Mouse (Mus musculus) forebrain, postnatal 0 days (tissue): ENCODE results near the gene Zfp92. TPM values are rescaled to one million over a fixed set of nuclear protein-coding genes. Genes with fewer than 3 reads are reported as not detected.

Source experiments
- ATAC-seq: fragments of 200-750 bp; cut with Nextera tagmentation; 2 replicates; pipeline ENCODE4 v1.8.0; 2017; ENCODE audit warnings: mild to moderate bottlenecking, moderate library complexity
- DNase-seq: peaks from one replicate; pipeline ENCODE4 v3.0.0-alpha.2; 2015
- H3K27ac ChIP-seq: fragments of 300-500 bp; sonication (generic); 2 replicates; pipeline ENCODE4 v1.5.1; 2014; ENCODE audit warnings: low read depth, mild to moderate bottlenecking, antibody characterized with exemption, low read length, moderate library complexity, mixed read lengths
- H3K27me3 ChIP-seq: fragments of 300-500 bp; sonication (generic); 2 replicates; pipeline ENCODE4 v1.6.1; 2014; ENCODE audit warnings: mild to moderate bottlenecking, low read length, mixed read lengths; ENCODE audit not compliant: insufficient read depth
- H3K36me3 ChIP-seq: fragments of 300-500 bp; sonication (generic); 2 replicates; pipeline ENCODE4 v1.6.1; 2014; ENCODE audit warnings: mild to moderate bottlenecking, moderate library complexity; ENCODE audit not compliant: insufficient read depth
- H3K4me1 ChIP-seq: fragments of 300-500 bp; sonication (generic); 2 replicates; pipeline ENCODE4 v1.6.1; 2014; ENCODE audit warnings: antibody characterized with exemption; ENCODE audit not compliant: insufficient read depth
- H3K4me2 ChIP-seq: fragments of 300-500 bp; sonication (generic); 2 replicates; pipeline ENCODE4 v1.6.1; 2014; ENCODE audit warnings: low read depth, mild to moderate bottlenecking, moderate library complexity
- H3K4me3 ChIP-seq: fragments of 300-500 bp; sonication (generic); 2 replicates; pipeline ENCODE4 v1.5.1; 2014; ENCODE audit warnings: low read depth, low read length, mixed read lengths
- H3K9ac ChIP-seq: fragments of 300-500 bp; sonication (generic); 2 replicates; pipeline ENCODE4 v1.6.1; 2014; ENCODE audit warnings: mild to moderate bottlenecking
- H3K9me3 ChIP-seq: fragments of 300-500 bp; sonication (generic); 2 replicates; pipeline ENCODE4 v1.6.1; 2016; ENCODE audit warnings: low read length
- CTCF ChIP-seq: sonication (generic); IDR thresholded peaks from 2 replicates; pipeline ENCODE4 v1.5.1; 2016; ENCODE audit warnings: antibody characterized with exemption, control low read depth, low read depth
- WGBS: fragments of 180-500 bp; shearing (Covaris S2); extraction: QIAGEN DNeasy Blood & Tissue Kit; methylation state at CpG from one replicate; pipeline ENCODE4 v1.1.7; 2014; 5-methylcytosine and 5-hydroxymethylcytosine counted together
- polyA plus RNA-seq: library from polyadenylated mRNA; unstranded; fragments of >200 nt; fragmentation: Nextera tagmentation; extraction: Ambion mirVana; gene quantifications from 2 replicates; pipeline ENCODE4 v1.2.1, GENCODE M21; 2015
- total RNA-seq: library from RNA; depleted of rRNA; stranded (reverse); fragments of >200 nt; gene quantifications from 2 replicates; pipeline ENCODE4 v1.2.3, GENCODE M21; 2014; rRNA removed

Zfp92 gene
- total and polyA plus RNA-seq, 2 experiments from 2014 or later: 0.80 to 4.0 TPM

DNA sequence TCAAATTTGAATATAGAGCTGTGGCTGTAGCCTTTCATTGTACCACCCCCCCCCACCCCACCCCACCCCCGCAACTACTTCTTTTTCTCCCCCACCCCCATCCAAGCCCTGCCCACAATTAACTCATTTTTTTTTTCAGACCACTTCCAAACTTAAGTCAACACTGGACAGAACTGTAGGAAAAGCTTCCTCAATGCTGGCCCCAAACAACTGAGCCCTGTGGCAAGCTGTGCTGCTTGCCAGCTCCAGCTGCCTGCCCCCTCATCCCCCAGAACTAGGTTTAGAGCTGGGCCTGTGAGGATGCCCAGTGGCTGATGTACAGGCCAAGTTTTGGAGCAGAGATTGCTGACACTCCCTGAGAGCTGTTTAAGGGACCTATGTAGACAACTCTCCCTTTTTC, 57.9 kb downstream of the Zfp92 start:
- DNase-seq: no peak
- H3K27me3 ChIP-seq: no peaks in the 10 kb centered on the region
- no peak overlapping the region for H3K27ac ChIP-seq
- no peaks in the 10 kb centered on the region for H3K4me1 ChIP-seq
- H3K9ac ChIP-seq: no peak overlapping the region
- H3K4me2 ChIP-seq: no peak overlapping the region
- no peak for ATAC-seq
- 71% methylated on average over 1 of the region's 1 CpGs for WGBS
- no peaks in the 10 kb centered on the region for H3K9me3 ChIP-seq
- H3K4me3 ChIP-seq: no peak overlapping the region
- no peak for TF ChIP-seq CTCF
- H3K36me3 ChIP-seq: no peaks in the 10 kb centered on the region

GRCm38 (mm10) chrX:73471764-73472163, 60.9 kb downstream of the Zfp92 start:
- 83% methylated on average over 3 of the region's 3 CpGs for WGBS

DNA sequence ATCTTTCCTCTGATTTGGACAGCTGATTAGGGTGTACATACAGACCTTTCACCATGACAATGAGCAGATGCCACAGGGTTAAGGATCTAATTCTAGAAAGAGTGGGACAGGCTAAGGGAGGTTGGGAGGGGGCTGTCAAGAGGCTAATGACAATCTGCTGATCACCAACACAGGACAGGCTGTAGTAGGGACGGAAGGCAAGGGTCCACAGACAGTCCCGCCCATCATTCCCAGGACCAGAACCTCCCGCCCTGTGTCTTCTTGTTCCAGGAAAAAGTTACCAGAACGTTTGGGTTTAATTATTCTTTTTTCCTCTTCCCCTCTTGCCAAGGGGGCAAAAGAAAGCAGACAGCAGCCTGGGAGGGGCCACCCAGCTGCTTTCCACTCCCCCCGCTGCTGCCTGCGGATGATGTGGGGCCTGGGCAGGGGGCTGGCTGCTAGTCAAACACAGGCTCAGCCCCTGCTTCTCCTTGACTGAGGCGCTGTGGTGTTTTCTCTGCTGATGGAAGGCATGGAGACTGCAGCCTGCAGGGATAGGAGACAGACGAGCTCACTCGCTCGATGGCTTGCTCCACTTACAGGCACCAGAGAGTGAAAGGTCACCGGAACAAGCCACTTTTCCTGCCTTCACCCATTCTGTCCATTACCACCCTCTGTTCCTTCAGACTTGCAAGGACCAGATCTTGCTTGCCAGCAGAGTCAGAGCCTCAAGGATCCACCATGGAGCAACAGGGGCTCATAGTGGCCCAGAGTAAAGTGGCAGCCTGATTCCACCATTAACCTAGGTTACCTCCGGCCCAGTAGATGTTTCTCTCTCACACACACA, 63.7 kb downstream of the Zfp92 start:
- ATAC-seq: no peak
- Histone ChIP-seq H3K4me1 (no peaks in the 10 kb centered on the region), H3K4me3 (no peak overlapping the region), H3K27me3 (no peaks in the 10 kb centered on the region), H3K9me3 (no peaks in the 10 kb centered on the region), H3K36me3 (no peaks in the 10 kb centered on the region), H3K4me2 (no peak overlapping the region), H3K9ac (no peak overlapping the region), H3K27ac (no peak overlapping the region)
- DNase-seq: no peak
- TF ChIP-seq CTCF: no peak
- 59% methylated on average over 12 of the region's 12 CpGs for WGBS

More at GRCm38 (mm10) chrX:73471764-73472163, 60.9 kb downstream of the Zfp92 start:
- no peaks in the 10 kb centered on the region for H3K9me3 ChIP-seq
- no peak for DNase-seq
- H3K4me2 ChIP-seq: no peak overlapping the region
- H3K4me1 ChIP-seq: no peaks in the 10 kb centered on the region
- no peak overlapping the region for H3K4me3 ChIP-seq
- no peak for TF ChIP-seq CTCF
- no peaks in the 10 kb centered on the region for H3K27me3 ChIP-seq
- H3K36me3 ChIP-seq: no peaks in the 10 kb centered on the region
- no peak overlapping the region for H3K9ac ChIP-seq
- H3K27ac ChIP-seq: no peak overlapping the region
- ATAC-seq: no peak

DNA sequence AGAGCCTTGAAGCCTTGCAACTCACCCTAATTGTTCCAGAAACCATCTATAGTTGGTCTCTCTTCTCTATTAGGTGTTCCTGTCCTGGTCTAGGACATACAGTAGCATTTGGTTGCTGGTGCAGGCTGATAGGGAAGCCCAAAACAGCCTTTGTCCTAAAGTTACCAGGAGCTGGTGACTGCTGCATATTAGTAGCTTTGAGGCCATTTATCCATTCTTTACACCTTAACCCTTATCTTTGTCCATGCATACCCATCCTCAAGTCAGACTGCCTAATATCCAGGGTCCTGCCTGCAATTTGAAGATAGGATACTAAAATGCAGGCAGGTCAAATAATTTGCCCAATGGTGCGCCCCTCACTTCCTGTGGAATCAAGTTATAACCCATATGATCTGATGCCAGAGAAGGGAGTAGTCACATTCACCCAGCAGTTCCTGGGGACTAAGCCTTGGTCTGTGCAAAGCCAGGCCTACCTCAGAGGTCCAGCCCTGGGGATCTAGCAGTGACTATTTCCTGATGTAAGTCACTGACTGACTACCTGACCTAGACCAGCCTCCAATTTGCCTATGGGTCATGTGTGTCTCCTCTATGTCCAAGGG, 64.9 kb downstream of the Zfp92 start:
- no peak overlapping the region for H3K9ac ChIP-seq

DNA sequence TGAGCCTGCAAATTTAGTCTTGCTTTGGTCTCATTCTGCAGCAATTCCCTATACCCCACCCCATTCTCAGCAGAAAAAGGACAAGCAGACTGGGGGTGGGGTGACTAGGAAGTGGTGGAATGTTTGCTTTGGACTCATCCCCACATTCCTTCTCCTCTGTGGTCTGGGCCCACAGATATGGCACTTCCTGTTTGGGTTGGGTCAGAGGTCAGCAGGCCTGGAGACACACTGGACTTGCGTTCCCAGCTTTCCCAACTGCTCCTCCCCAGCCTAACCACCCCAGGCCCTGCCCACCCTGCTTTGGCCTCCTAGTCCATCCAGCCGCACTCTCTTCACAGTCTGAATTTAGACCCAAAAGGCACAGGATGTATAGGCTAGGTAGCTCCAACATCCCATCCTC, 65.7 kb downstream of the Zfp92 start:
- no peaks in the 10 kb centered on the region for H3K27me3 ChIP-seq
- no peak for DNase-seq
- no peak for ATAC-seq
- no peak overlapping the region for H3K9ac ChIP-seq
- no peaks in the 10 kb centered on the region for H3K36me3 ChIP-seq
- no peak overlapping the region for H3K4me2 ChIP-seq
- H3K4me1 ChIP-seq: no peaks in the 10 kb centered on the region
- no peak for TF ChIP-seq CTCF
- no peak overlapping the region for H3K27ac ChIP-seq
- WGBS: 83% methylated on average over 2 of the region's 2 CpGs
- H3K9me3 ChIP-seq: no peaks in the 10 kb centered on the region
- H3K4me3 ChIP-seq: no peak overlapping the region

More for the DNA sequence above, 64.9 kb downstream of the Zfp92 start:
- TF ChIP-seq CTCF: no peak
- no peaks in the 10 kb centered on the region for H3K36me3 ChIP-seq
- 86% methylated on average over 1 of the region's 1 CpGs for WGBS
- H3K4me1 ChIP-seq: no peaks in the 10 kb centered on the region
- no peak for DNase-seq
- no peak overlapping the region for H3K4me2 ChIP-seq
- no peak overlapping the region for H3K4me3 ChIP-seq
- H3K27me3 ChIP-seq: no peaks in the 10 kb centered on the region
- no peak overlapping the region for H3K27ac ChIP-seq
- ATAC-seq: no peak
- H3K9me3 ChIP-seq: no peaks in the 10 kb centered on the region

DNA sequence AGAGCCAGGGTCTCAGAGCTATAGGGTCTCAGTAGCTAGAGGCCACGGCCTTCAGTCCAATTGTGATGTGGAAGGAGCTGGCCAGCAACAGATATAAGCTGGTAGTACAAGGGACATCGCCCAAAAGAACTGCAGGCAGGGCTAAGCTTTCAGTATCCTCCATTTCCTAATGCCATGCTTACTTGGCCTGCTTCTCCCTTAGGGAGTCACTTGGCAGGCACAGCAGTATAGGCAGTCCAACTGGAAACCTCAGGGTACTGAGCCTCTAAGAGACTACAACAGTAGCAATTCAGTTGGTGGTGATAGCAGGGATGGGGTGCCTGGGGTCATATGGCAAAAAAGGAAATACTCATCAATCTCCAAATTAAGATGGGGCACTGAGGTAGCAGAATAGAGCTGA, 66.6 kb downstream of the Zfp92 start:
- DNase-seq (no peak), ATAC-seq (no peak)
- Histone ChIP-seq H3K4me2 (no peak overlapping the region), H3K36me3 (no peaks in the 10 kb centered on the region), H3K27ac (no peak overlapping the region), H3K9me3 (no peaks in the 10 kb centered on the region), H3K9ac (no peak overlapping the region), H3K4me1 (no peaks in the 10 kb centered on the region), H3K4me3 (no peak overlapping the region), H3K27me3 (no peaks in the 10 kb centered on the region)
- 68% methylated on average over 2 of the region's 2 CpGs for WGBS
- no peak for TF ChIP-seq CTCF

Other genes with a start within 250 kb of the Zfp92 start
- not detected in 2 replicates for gene Spin2d, start 234.1 kb upstream of the Zfp92 start, total RNA-seq
- not detected in 2 replicates for gene Spin2d, start 234.1 kb upstream of the Zfp92 start, polyA plus RNA-seq
- 4.9 and 5.3 TPM in 2 replicates for gene Xlr3b, start 218.9 kb upstream of the Zfp92 start, total RNA-seq
- gene Xlr3b, start 218.9 kb upstream of the Zfp92 start, polyA plus RNA-seq: 5.1 and 10.8 TPM in 2 replicates
- 0.31 TPM in 1 of 2 replicates, not detected in the other for gene Xlr4b, start 196.8 kb upstream of the Zfp92 start, total RNA-seq
- 0.17 and 0.79 TPM in 2 replicates for gene Xlr4b, start 196.8 kb upstream of the Zfp92 start, polyA plus RNA-seq
- gene F8a, start 182.8 kb upstream of the Zfp92 start, total RNA-seq: 20.5 and 23.7 TPM in 2 replicates
- gene F8a, start 182.8 kb upstream of the Zfp92 start, polyA plus RNA-seq: 33.0 and 34.3 TPM in 2 replicates
- not detected in 2 replicates for gene Xlr4c, start 168.0 kb upstream of the Zfp92 start, total RNA-seq
- 0.35 TPM in 1 of 2 replicates, not detected in the other for gene Xlr4c, start 168.0 kb upstream of the Zfp92 start, polyA plus RNA-seq
- not detected in 2 replicates for gene Xlr3c, start 145.7 kb upstream of the Zfp92 start, total RNA-seq
- gene Xlr3c, start 145.7 kb upstream of the Zfp92 start, polyA plus RNA-seq: 0.11 TPM in 1 of 2 replicates, not detected in the other
- gene Xlr5a, start 118.1 kb upstream of the Zfp92 start, total RNA-seq: not detected in 2 replicates
- not detected in 2 replicates for gene Xlr5a, start 118.1 kb upstream of the Zfp92 start, polyA plus RNA-seq
- gene Xlr5c, start 118.1 kb upstream of the Zfp92 start, total RNA-seq: not detected in 2 replicates
- gene Xlr5c, start 118.1 kb upstream of the Zfp92 start, polyA plus RNA-seq: not detected in 2 replicates
- not detected in 2 replicates for gene Gm45015, start 74.3 kb upstream of the Zfp92 start, total RNA-seq
- not detected in 2 replicates for gene Gm45015, start 74.3 kb upstream of the Zfp92 start, polyA plus RNA-seq
- gene Zfp275, start 68.5 kb upstream of the Zfp92 start, total RNA-seq: 24.6 and 32.3 TPM in 2 replicates
- gene Zfp275, start 68.5 kb upstream of the Zfp92 start, polyA plus RNA-seq: 3.7 and 5.2 TPM in 2 replicates
- gene Gm18336, start 12.4 kb upstream of the Zfp92 start, total RNA-seq: 0.19 TPM in 1 of 2 replicates, not detected in the other
- 0.07 TPM in 1 of 2 replicates, not detected in the other for gene Gm18336, start 12.4 kb upstream of the Zfp92 start, polyA plus RNA-seq
- gene Trex2, start 24.2 kb downstream of the Zfp92 start, total RNA-seq: not detected in 2 replicates
- not detected in 2 replicates for gene Trex2, start 24.2 kb downstream of the Zfp92 start, polyA plus RNA-seq
- gene Haus7, start 47.9 kb downstream of the Zfp92 start, total RNA-seq: 25.3 and 33.2 TPM in 2 replicates
- 50.3 and 60.8 TPM in 2 replicates for gene Haus7, start 47.9 kb downstream of the Zfp92 start, polyA plus RNA-seq
- 24.8 and 39.7 TPM in 2 replicates for gene Bgn, start 72.5 kb downstream of the Zfp92 start, total RNA-seq
- 17.7 and 18.3 TPM in 2 replicates for gene Bgn, start 72.5 kb downstream of the Zfp92 start, polyA plus RNA-seq
- gene Atp2b3, start 92.0 kb downstream of the Zfp92 start, total RNA-seq: 21.4 and 26.0 TPM in 2 replicates
- 3.9 and 5.5 TPM in 2 replicates for gene Atp2b3, start 92.0 kb downstream of the Zfp92 start, polyA plus RNA-seq
- 0.19 and 0.92 TPM in 2 replicates for gene Dusp9, start 228.3 kb downstream of the Zfp92 start, total RNA-seq
- gene Dusp9, start 228.3 kb downstream of the Zfp92 start, polyA plus RNA-seq: 0.23 and 0.28 TPM in 2 replicates
- gene Pnck, start 249.0 kb downstream of the Zfp92 start, total RNA-seq: 104 and 117 TPM in 2 replicates
- 136 and 145 TPM in 2 replicates for gene Pnck, start 249.0 kb downstream of the Zfp92 start, polyA plus RNA-seq